Mouse (Mus musculus) lung, postnatal 14 days (tissue): ENCODE measurements around the gene Zik1.

Experiments
- DNase-seq: peaks from one replicate; pipeline ENCODE4 v3.0.0; 2021

The Zik1 gene

GRCm38 (mm10) chr7:10494786-10495521, at the start of gene Zik1:
TSS of gene Zik1 (minus strand) at chr7:10495394.
- peak; percentile 51 for DNase-seq

- no peak for DNase-seq
These were observed 384 bp upstream of the Zik1 start for GRCm38 (mm10) chr7:10495578-10495977.

GRCm38 (mm10) chr7:10480588-10481233, 14.5 kb downstream of the Zik1 start:
- no peak for DNase-seq

GRCm38 (mm10) chr7:10479813-10480212, 15.4 kb downstream of the Zik1 start:
- DNase-seq, result no peak

GRCm38 (mm10) chr7:10458166-10458565, 37.0 kb downstream of the Zik1 start:
- DNase-seq, result no peak

GRCm38 (mm10) chr7:10443031-10443430, 52.2 kb downstream of the Zik1 start, which contains the start of gene Vmn1r67:
TSS of gene Vmn1r67 (plus strand) at chr7:10443331.
- no peak for DNase-seq
